Mouse (Mus musculus) macrophage (primary cell): ENCODE results near the gene Mcrs1. TPM values are rescaled to one million over a fixed set of nuclear protein-coding genes. Genes with fewer than 3 reads are reported as not detected.

Experiments used
- H3K27ac ChIP-seq: fragments of 350-480 bp; formaldehyde crosslinking; 2 replicates; pipeline ENCODE4 v1.9.0; 2021
- H3K36me3 ChIP-seq: fragments of 350-480 bp; formaldehyde crosslinking; 2 replicates; pipeline ENCODE4 v1.9.0; 2021; ENCODE audit errors: inconsistent target
- H3K4me3 ChIP-seq: fragments of 350-480 bp; formaldehyde crosslinking; 2 replicates; pipeline ENCODE4 v1.9.0; 2021; ENCODE audit errors: inconsistent target
- H3K79me2 ChIP-seq: fragments of 350-480 bp; formaldehyde crosslinking; 2 replicates; pipeline ENCODE4 v1.9.0; 2021; ENCODE audit errors: inconsistent target
- WGBS: methylation state at CpG from one replicate; pipeline ENCODE4 v1.1.7; 2026; ENCODE audit warnings: inconsistent platforms; ENCODE audit not compliant: missing documents; 5-methylcytosine and 5-hydroxymethylcytosine counted together
- polyA plus RNA-seq: library from polyadenylated mRNA; stranded (reverse); fragments of 250-400 nt; gene quantifications from 3 replicates; pipeline ENCODE4 v1.2.4, GENCODE M21; 2018; ENCODE audit warnings: inconsistent platforms
- total RNA-seq, 78 experiments: library from RNA; depleted of rRNA; stranded (reverse); fragments of 250-400 nt; gene quantifications; 1 replicate in 9 of 78; 2 replicates in 24 of 78; 3 replicates in 43 of 78; 4 replicates in 2 of 78; pipeline ENCODE4 v1.2.4; 2018; ENCODE audit warnings: inconsistent platforms in 56 of 78

Gene Mcrs1
- total RNA-seq (2018; cell fraction: chromatin; rRNA removed), result 10 to 100 TPM; 18.8 to 46.4 (median 28.7) TPM
- 10 to 100 TPM; 24.3 to 34.2 (median 28.0) TPM for total RNA-seq (2018; cell fraction: cytosol; rRNA removed)
- total RNA-seq (2018; cell fraction: nucleus; rRNA removed), result 10 to 100 TPM; 14.2 to 32.7 (median 22.4) TPM
- polyA plus RNA-seq, result 13.4 to 26.0 TPM (median 25.2 TPM) in 3 replicates

DNA sequence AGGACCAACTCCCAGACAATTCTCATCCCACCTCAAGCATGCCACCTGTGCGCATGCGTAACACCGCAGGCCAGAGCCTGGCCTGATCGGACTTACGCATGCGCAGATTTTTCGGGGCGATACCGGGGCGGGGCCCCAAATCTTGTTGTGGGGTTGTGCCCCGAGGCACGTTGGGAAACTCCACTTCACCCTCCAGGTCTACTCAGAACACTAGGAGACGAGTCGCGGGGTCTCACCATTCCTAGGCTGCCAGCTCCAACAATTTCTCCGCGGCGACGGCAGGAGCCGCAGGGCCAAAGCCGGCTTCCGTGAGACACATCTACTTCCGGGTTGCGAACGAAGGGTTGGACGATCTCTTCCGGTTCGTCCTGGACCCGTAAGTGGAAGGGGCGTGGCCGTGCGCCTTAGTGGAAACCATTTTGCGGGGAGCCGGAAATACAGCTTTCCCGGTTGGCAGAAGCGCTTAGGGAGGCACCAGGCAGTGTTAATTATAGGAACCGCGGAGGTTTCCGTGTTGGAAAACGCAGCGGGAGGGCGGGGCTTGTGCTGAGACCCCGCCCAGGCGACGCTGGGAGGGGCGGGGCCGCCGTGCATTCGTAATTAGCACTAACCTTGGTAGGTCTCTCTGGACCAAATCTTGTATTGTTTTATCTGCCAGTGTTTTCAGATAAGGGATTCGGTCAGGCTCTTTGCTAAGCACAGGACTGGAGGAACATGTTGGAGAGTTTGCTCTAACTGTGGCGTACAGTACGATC lies at the start of gene Mcrs1:
TSS of gene Mcrs1 (minus strand) at position 336 of the 755 bp plus-strand sequence.
- Histone ChIP-seq H3K36me3 (peaks cover 12% of the 10 kb centered on the region; the same call in 1 of the 2 replicates), H3K4me3 (peak within 1 kb of the TSS; percentile 65), H3K79me2 (peaks cover 14% of the 10 kb centered on the region; the same call in 1 of the 2 replicates), H3K27ac (peak within 1 kb of the TSS; percentile 95)
- WGBS, result 0% methylated on average over 50 of the region's 52 CpGs

GRCm38 (mm10) chr15:99296213-99296612 lies 44.5 kb upstream of the Mcrs1 start:
- WGBS, result 43% methylated on average over 5 of the region's 5 CpGs
- Histone ChIP-seq H3K79me2 (no peaks in the 10 kb centered on the region), H3K36me3 (no peaks in the 10 kb centered on the region), H3K4me3 (no peak overlapping the region), H3K27ac (no peak overlapping the region)

- WGBS, result 16% methylated on average over 17 of the region's 17 CpGs
- Histone ChIP-seq H3K27ac (no peak within 1 kb of the TSS), H3K79me2 (no peaks in the 10 kb centered on the region), H3K4me3 (peak within 1 kb of the TSS; percentile 60), H3K36me3 (no peaks in the 10 kb centered on the region)
These were observed 43.8 kb upstream of the Mcrs1 start, which contains the start of gene Fam186b for GRCm38 (mm10) chr15:99295484-99295981. Fam186b (minus strand) TSS chr15:99295888.

DNA sequence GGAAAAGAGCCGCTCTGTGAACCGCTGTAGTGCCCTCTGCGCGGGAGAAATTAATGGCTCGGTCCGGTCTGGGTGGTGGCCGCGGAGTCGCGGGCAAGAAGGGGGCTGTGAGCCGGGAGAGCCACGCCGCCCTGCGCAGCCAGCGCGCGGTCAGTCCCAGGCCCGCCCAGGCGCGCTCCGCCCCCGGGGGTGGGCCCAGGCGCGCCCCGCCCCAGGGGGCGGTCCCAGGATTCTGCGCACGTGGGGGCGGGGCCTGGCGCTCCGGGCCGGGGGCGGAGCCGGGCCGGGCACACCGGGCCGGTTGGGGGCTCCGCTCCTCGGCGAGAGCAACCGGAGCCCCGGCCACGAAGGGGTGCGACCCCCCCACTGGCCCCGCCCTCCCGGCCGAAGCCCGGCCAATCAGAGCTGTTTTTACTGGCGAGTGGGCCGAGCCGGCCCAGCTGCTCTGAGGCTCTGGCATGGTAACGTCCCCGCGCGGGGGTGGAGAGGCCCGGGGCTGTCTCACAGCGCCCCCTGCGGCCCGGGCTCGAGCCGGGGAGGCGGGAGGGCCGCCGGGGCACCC lies 43.1 kb upstream of the Mcrs1 start, which contains the start of gene Prpf40b:
TSS of gene Prpf40b (plus strand) at position 275 of the 562 bp plus-strand sequence.
- 0% methylated on average over 57 of the region's 64 CpGs for WGBS
- Histone ChIP-seq H3K4me3 (peak within 1 kb of the TSS; percentile 60), H3K27ac (no peak within 1 kb of the TSS), H3K79me2 (no peaks in the 10 kb centered on the region), H3K36me3 (no peaks in the 10 kb centered on the region)

DNA sequence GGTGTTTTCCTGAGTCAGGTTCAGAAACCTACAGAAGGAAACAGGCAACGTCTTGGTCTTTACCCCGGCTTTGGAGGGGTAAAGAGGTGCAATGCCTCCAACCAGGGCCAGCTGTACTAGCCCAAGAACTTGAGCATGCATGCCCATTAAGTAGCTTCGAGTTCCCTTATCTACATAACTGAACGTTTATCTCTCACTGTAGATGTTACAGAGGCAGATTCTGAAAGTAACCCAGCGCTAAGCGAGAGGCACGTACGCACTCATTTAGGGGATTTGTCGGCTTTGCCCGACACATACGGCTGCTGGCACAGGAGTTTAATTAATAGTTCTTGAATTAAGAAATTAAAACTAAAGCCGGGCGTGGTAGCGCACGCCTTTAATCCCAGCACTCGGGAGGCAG lies 42.5 kb upstream of the Mcrs1 start:
- 3% methylated on average over 16 of the region's 16 CpGs for WGBS
- H3K79me2 ChIP-seq, result no peaks in the 10 kb centered on the region
- peak overlapping the region; percentile 60 for H3K4me3 ChIP-seq
- H3K36me3 ChIP-seq, result no peaks in the 10 kb centered on the region
- no peak overlapping the region for H3K27ac ChIP-seq

DNA sequence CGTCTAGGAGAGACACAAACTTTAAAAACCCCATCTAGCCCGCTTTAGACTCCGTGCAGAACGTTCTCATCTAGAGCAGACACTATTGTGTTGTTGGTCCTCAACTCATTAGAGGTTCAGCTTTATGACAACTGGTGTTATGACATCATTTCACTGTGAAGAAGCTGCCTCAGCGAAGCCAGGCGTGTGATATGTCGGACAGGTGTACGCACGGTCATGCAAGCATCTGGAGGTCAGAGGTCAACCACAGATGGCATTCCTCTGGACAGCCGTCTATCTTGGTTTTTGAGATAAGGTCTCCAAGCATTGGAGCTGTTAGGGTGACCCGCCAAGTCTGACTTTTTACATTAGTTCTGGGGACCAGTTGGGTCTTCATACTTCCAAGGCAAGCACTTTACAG lies 38.8 kb upstream of the Mcrs1 start:
- 98% methylated on average over 11 of the region's 11 CpGs for WGBS
- Histone ChIP-seq H3K27ac (no peak overlapping the region), H3K4me3 (no peak overlapping the region), H3K36me3 (no peaks in the 10 kb centered on the region), H3K79me2 (no peaks in the 10 kb centered on the region)

GRCm38 (mm10) chr15:99285189-99285535 lies 33.4 kb upstream of the Mcrs1 start:
- no peak overlapping the region for H3K4me3 ChIP-seq
- H3K27ac ChIP-seq, result no peak overlapping the region
- no peaks in the 10 kb centered on the region for H3K36me3 ChIP-seq
- H3K79me2 ChIP-seq, result no peaks in the 10 kb centered on the region
- 82% methylated on average over 8 of the region's 8 CpGs for WGBS

DNA sequence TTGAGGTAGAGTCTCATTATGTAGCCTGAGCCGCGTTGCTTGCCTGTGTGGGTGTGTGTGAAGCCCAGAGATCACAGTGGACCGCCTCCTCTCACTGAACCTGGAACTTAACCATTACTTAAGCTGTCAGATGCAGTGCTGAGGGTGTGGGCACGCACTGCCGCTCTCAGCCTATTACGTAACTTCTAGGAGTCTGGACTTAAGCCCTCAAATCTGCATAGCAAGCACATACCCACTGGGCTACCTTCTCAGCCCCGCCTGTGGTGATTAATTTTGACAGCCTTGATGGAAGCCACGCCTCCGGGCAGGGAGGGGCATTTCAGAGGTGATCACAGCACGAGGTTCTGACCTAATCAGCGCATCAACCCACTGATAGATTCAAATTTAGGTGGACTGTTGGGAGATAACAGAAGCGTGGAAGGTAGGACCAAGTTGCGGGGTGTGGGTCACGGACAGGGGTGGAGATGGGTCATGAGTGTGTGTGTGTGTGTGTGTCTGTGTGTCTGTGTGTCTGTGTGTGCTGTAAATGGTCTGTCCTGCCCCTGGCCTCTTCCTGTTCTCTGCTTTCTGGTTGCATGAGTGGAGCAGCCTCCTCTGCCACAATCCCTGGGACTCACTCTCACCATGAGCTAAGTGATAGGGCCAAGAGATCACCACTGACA lies 32.9 kb upstream of the Mcrs1 start:
- H3K4me3 ChIP-seq, result no peak overlapping the region
- WGBS, result 24% methylated on average over 14 of the region's 14 CpGs
- no peaks in the 10 kb centered on the region for H3K36me3 ChIP-seq
- no peak overlapping the region for H3K27ac ChIP-seq
- H3K79me2 ChIP-seq, result no peaks in the 10 kb centered on the region

DNA sequence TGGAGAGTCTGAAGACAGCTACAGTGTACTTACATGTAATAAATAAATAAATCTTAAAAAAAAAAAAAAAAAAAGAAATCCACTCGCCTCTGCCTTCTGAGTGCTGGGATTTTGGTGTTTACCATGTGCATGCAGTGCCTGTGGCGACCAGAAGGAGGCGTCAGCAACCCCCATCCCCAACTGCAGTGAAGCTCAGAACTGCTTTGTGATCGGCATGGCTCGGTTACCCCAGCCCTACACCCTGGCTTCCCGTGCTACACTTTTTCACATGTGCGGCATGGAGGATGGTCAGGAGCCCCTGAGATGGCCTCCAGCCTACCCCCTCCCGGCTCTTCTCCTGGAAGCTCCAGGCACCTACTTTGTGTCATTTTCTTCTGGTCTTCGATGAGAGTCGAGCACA lies 31.7 kb upstream of the Mcrs1 start:
- 67% methylated on average over 10 of the region's 10 CpGs for WGBS
- Histone ChIP-seq H3K79me2 (no peaks in the 10 kb centered on the region), H3K36me3 (no peaks in the 10 kb centered on the region), H3K27ac (no peak overlapping the region), H3K4me3 (no peak overlapping the region)

DNA sequence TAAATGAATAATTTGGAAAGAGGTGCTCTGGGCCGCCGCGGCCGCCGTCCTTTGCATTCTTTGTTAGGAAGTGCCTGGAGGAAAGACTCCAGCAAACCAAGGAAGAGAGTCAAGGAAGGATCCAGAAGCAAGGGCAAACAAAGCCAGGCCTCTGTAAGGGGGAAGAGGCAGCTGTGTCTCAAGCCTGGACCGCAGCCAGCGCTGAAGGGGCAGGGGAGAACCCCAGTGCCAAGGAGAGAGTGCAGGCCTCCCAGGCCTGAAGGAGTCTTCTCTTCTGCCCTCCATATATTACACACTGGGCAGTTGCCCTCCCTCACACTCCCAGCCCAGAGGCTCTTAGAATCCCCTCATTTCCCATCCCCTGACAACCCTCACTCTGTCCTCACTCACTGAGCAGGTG lies 26.5 kb upstream of the Mcrs1 start:
- Histone ChIP-seq H3K27ac (no peak overlapping the region), H3K4me3 (no peak overlapping the region), H3K36me3 (no peaks in the 10 kb centered on the region), H3K79me2 (no peaks in the 10 kb centered on the region)
- 92% methylated on average over 7 of the region's 7 CpGs for WGBS

DNA sequence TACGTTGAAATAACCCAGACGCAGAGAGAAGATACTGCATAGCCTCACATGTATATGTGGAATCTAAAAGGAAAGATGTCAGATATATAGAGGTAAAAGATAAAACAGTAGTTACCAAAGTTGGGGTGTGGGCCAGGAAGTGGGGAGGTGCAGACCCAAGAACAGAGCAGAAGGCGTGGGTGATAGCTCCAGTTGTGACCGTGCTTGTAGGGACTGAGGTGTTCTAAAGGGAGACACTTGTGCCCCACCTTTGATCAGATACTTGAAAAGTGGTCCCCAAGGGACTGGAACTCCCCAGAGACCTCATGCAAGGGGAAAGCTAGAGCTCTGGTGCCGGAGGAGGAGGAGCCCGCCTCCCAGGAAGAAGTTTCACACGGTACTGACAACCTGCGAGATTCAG lies 24.3 kb upstream of the Mcrs1 start:
- Histone ChIP-seq H3K27ac (no peak overlapping the region), H3K4me3 (no peak overlapping the region), H3K36me3 (no peaks in the 10 kb centered on the region), H3K79me2 (no peaks in the 10 kb centered on the region)
- 91% methylated on average over 8 of the region's 8 CpGs for WGBS

DNA sequence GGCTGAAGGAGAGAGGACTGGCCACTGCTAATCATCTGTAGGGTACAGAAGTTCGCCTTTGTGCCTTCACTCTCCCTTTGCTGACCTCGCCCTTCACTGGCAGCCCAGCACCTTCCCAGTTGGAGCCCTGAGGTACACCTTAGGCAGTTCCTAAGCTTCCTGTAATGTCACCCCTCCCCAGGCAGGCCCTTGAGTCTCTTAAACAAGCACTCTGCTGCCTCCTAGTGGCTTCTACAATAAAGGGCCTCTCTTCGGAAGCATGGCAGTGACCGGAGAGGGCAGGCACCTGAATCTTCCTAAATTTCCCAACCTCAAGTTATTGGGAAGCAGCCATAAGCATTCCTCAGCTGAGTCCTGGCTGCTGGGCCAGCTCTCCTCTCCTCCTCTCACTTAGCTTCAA lies 13.9 kb upstream of the Mcrs1 start:
- 37% methylated on average over 4 of the region's 4 CpGs for WGBS
- Histone ChIP-seq H3K36me3 (no peaks in the 10 kb centered on the region), H3K79me2 (no peaks in the 10 kb centered on the region), H3K4me3 (no peak overlapping the region), H3K27ac (no peak overlapping the region)

DNA sequence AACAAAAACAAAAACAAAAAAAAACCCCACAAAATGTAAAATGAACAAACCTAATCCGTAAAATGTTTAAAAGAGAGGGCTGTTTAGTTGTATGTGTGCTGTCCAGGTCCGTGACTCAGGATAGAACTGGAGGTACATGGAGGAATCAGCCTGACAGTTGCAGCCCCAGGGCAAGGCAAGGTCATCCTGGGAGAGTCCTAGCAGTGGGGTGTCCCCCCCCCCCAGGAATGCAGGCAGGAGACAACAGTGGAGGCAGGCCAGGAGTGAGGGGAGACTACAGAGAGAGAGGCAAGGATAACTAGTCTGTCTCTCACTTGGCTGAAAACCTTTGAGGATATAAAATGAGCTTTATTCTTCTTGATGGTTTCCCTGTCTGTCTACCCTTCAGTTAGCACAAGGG lies 12.6 kb upstream of the Mcrs1 start:
- no peak overlapping the region for H3K27ac ChIP-seq
- no peaks in the 10 kb centered on the region for H3K36me3 ChIP-seq
- H3K4me3 ChIP-seq, result no peak overlapping the region
- WGBS, result 89% methylated on average over 1 of the region's 2 CpGs
- H3K79me2 ChIP-seq, result no peaks in the 10 kb centered on the region

GRCm38 (mm10) chr15:99262702-99263101 lies 10.9 kb upstream of the Mcrs1 start:
- Histone ChIP-seq H3K36me3 (no peaks in the 10 kb centered on the region), H3K79me2 (no peaks in the 10 kb centered on the region), H3K27ac (no peak overlapping the region), H3K4me3 (no peak overlapping the region)
- WGBS, result 93% methylated on average over 10 of the region's 10 CpGs
